Mouse (Mus musculus) liver, adult 2 months (tissue): ENCODE data around the gene Fam107a.

Experiments
- CTCF ChIP-seq: fragments of 200-500 bp; IDR thresholded peaks from 2 replicates; pipeline ENCODE4 v1.5.1; 2011; ENCODE audit warnings: low read depth, low read length, control low read depth
- POLR2A ChIP-seq: fragments of 200-500 bp; IDR thresholded peaks from 2 replicates; pipeline ENCODE4 v1.6.1; 2011; ENCODE audit warnings: low read length, control low read depth; ENCODE audit not compliant: insufficient read depth; ENCODE audit errors: extremely low read depth

DNA sequence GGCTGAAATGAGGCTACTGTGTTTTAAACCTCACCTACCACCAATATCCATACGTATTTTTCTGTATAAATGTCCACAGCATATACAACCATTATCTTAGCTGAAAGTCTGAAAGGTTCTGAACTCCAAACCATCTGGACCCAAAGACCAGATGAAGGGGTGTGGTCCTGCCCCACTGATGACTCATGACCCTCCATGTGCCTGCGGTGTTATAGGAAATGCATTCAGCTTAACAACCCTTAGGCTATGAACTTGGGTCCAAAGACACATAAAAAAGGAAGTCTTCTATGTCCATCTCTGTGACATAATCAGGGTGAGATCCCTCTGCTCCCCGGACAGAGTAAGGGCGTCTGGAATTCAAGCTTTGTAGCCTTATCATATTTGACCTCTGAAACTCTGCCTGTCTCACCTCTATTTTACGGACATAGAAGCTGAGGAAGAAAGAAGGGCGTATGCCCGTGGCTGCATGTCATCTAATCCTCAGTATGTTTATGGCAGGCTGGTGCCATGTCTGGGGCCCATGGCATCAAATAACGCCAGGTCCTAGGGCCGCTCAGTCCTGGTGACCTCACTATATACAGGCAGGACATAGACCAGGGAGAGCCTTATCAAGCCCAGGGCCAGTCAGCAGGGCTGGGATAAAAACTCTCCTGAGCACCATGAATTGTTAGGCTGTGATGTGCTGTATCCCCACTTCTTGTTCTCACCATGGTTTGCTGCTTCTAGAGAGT is 67.5 kb downstream of the Fam107a start:
- TF ChIP-seq CTCF: no peak
- no peak for TF ChIP-seq POLR2A
